Mouse (Mus musculus) megakaryocyte, embryonic 14.5 days (primary cell): ENCODE measurements around the gene Rbms2. TPM values are rescaled to one million over a fixed set of nuclear protein-coding genes. Genes with fewer than 3 reads are reported as not detected.
"Not testable (repeated sequence)": the region's sequence is repeated elsewhere in the genome, so short reads cannot be mapped to it uniquely, and the experiment has no call there.

ENCODE experiments used
- H3K27me3 ChIP-seq: replicated peaks from 2 replicates; pipeline ENCODE3; 2012; ENCODE audit warnings: inconsistent platforms
- H3K36me3 ChIP-seq: replicated peaks from 2 replicates; pipeline ENCODE3; 2012; ENCODE audit warnings: low read length, inconsistent platforms, mixed read lengths
- H3K4me1 ChIP-seq: 2 replicates; pipeline ENCODE4 v1.6.1; 2012; ENCODE audit warnings: inconsistent platforms
- H3K4me3 ChIP-seq: replicated peaks from 2 replicates; pipeline ENCODE3; 2012; ENCODE audit warnings: moderate library complexity, mild to moderate bottlenecking, inconsistent platforms
- H3K9me3 ChIP-seq: 2 replicates; pipeline ENCODE4 v1.6.1; 2012; ENCODE audit warnings: inconsistent platforms
- FLI1 ChIP-seq: IDR thresholded peaks from 2 replicates; pipeline ENCODE4 v1.6.1; 2012; ENCODE audit warnings: low read length, inconsistent platforms, mixed read lengths
- GATA1 ChIP-seq: IDR thresholded peaks from 3 replicates; pipeline ENCODE4 v1.6.1; 2012; ENCODE audit warnings: mixed read lengths, low read length, inconsistent platforms, borderline replicate concordance
- polyA plus RNA-seq: library from polyadenylated mRNA; stranded (reverse); fragments of >175 nt; gene quantifications from 2 replicates; pipeline ENCODE4 v1.2.3, GENCODE M21; 2012; ENCODE audit warnings: low replicate concordance; ENCODE audit not compliant: insufficient read depth

The Rbms2 gene
- polyA plus RNA-seq, 1 experiment = 7.6 TPM

DNA sequence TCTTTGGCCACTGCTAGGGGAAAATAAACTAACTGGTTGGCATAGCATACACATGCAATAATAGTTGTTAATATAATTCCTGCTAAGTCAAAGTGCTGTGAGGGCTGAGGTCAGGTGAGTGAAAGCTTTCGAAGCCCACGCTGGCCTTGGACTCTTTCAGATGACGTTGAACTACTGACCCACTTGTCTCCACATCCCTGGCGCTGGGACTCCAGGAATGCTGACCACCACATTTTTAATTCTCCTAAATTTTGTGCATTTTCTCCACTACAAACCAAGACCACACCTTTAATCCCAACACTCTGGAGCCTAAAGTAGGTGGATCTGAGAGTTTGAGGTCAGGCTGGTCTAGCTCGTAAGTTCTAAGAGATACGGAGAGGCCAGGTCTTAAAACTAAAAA, 13.0 kb upstream of the Rbms2 start:
- TF ChIP-seq FLI1 = no peak
- TF ChIP-seq GATA1 = no peak
- H3K4me3 ChIP-seq = no peak overlapping the region
- H3K9me3 ChIP-seq = no peaks in the 10 kb centered on the region
- H3K36me3 ChIP-seq = no peaks in the 10 kb centered on the region
- H3K4me1 ChIP-seq = peaks cover 28% of the 10 kb centered on the region
- peaks cover 37% of the 10 kb centered on the region for H3K27me3 ChIP-seq

DNA sequence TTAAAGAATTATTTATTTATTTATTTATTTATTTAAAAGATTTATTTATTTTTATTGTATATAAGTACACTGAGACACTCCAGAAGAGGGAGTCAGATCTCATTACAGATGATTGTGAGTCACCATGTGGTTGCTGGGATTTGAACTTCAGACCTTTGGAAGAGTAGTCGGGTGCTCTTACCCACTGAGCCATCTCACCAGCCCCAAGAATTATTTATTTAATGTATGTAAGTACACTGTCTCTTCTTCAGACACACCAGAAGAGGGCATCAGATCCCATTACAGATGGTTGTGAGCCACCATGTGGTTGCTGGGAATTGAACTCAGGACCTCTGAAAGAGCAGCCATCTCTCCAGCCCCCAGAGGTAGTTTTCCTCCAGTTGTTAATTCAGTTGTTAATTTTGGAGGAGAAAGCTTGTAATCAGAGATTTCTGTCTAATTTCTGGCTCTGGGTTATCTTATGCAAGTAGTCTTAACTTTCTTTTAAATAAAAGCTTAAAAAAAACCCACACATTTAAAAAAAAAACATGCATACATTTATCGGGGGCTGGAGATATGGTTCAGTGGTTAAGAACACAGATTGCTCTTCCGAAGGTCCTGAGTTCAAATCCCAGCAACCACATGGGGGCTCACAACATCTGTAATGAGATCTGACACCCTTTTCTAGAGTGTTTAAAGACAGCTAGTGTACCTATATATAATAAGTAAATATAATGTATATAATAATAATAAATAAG, 12.1 kb upstream of the Rbms2 start:
- H3K9me3 ChIP-seq = not testable (repeated sequence)
- peaks cover 37% of the 10 kb centered on the region for H3K27me3 ChIP-seq

DNA sequence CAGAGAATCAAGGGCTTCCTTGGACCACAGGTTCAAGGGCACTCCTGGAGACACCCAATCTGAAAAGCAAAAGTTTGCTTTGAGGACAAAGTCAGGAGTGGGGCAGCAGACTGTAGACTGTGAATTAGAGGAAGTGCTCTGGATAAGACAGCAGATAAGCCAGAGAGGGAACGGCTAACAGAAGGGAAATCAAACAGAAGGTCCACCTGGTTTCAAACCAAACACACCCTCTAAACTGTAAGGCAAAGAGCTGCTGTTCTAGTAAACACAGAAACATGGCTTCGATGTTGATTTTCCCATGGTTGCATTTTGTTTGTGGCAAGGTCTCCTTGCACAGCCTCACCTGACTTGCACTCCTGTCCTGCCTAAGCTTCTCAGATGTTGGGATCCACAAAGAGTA, 11.4 kb upstream of the Rbms2 start:
- no peak overlapping the region for H3K4me3 ChIP-seq
- TF ChIP-seq FLI1 (no peak), GATA1 (no peak)
- H3K36me3 ChIP-seq = no peaks in the 10 kb centered on the region
- no peaks in the 10 kb centered on the region for H3K9me3 ChIP-seq
- H3K27me3 ChIP-seq = peaks cover 32% of the 10 kb centered on the region
- H3K4me1 ChIP-seq = peaks cover 35% of the 10 kb centered on the region

More for the DNA sequence above, 12.1 kb upstream of the Rbms2 start:
- H3K4me3 ChIP-seq, H3K36me3 ChIP-seq: not testable (repeated sequence)
- peaks cover 32% of the 10 kb centered on the region for H3K4me1 ChIP-seq

DNA sequence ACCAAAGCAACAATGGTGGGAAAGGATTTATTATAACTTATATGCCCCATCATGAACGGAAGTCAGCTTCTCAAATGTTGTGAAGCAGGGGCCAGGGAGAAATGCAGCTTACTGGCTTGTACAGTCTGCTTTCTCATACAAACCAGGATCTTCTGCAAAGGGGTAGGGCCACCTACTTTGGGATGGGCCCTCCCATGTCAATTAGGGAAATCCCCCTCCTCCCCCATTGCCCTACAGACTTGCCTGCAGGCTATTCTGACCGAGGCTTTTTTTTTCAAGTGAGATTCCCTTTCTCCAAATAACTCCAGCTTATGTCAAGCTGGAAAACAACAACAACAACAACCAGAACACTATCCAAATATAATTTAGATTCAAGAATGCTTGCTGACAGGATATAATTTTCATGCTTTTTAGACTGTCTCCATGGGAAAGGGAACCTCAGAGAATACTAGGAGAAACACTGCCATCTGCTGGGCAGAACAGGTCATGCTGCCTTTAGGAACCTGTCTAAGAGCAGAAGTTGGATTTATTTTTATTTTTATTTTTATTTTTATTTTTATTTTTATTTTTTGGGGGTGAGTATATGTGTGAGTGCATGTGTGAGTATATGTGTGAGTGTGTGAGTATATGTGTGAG, 8.3 kb upstream of the Rbms2 start:
- H3K4me3 ChIP-seq = no peak overlapping the region
- peaks cover 26% of the 10 kb centered on the region for H3K4me1 ChIP-seq
- TF ChIP-seq GATA1 (no peak), FLI1 (no peak)
- no peaks in the 10 kb centered on the region for H3K9me3 ChIP-seq
- H3K27me3 ChIP-seq = peaks cover 10% of the 10 kb centered on the region
- no peaks in the 10 kb centered on the region for H3K36me3 ChIP-seq

DNA sequence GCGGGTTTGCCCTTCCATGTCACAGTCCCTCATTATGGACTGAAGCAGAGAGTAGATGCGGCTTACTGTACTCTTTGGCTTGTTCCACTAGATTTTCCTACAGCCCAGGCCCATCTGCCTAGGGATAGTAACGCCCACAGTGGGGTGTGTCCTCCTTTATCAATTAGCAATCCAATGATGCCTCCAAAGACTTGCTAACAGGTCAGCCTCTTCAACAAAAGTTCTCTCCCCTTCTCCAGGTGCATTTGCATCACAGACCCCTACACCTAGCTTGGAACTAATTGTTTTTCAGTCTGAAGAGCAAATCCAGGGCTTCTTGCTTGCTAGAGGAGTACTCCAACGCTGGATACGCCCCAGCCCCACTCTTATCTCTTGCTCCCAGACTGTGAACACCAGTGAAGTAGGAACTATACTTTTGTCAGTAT, 7.1 kb upstream of the Rbms2 start:
- H3K9me3 ChIP-seq = no peaks in the 10 kb centered on the region
- H3K4me1 ChIP-seq = peaks cover 35% of the 10 kb centered on the region
- TF ChIP-seq FLI1 (no peak), GATA1 (no peak)
- no peaks in the 10 kb centered on the region for H3K36me3 ChIP-seq
- no peak overlapping the region for H3K4me3 ChIP-seq
- peaks cover 7% of the 10 kb centered on the region for H3K27me3 ChIP-seq

DNA sequence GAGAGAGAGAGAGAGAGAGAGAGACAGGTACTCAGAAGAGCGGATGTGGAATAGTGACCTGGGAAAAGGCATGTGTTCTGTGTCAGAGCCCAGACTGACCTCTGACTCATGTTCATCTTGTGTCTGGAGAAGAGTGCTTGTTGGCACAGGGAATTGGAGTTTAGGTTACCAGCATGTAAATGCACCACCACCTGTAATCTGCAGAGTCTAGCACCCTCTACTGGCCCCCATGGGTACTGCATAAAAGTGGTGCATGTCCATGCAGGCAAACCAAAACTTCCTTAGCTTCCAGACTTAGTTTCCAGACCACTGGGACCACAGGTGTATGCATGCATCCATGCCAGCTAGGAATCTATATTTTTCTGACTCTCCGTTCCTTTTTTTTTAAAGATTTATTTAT, 5.9 kb upstream of the Rbms2 start:
- TF ChIP-seq FLI1 (no peak), GATA1 (no peak)
- Histone ChIP-seq H3K36me3 (no peaks in the 10 kb centered on the region), H3K4me3 (no peak overlapping the region), H3K9me3 (no peaks in the 10 kb centered on the region), H3K27me3 (peaks cover 2% of the 10 kb centered on the region), H3K4me1 (peaks cover 30% of the 10 kb centered on the region)

DNA sequence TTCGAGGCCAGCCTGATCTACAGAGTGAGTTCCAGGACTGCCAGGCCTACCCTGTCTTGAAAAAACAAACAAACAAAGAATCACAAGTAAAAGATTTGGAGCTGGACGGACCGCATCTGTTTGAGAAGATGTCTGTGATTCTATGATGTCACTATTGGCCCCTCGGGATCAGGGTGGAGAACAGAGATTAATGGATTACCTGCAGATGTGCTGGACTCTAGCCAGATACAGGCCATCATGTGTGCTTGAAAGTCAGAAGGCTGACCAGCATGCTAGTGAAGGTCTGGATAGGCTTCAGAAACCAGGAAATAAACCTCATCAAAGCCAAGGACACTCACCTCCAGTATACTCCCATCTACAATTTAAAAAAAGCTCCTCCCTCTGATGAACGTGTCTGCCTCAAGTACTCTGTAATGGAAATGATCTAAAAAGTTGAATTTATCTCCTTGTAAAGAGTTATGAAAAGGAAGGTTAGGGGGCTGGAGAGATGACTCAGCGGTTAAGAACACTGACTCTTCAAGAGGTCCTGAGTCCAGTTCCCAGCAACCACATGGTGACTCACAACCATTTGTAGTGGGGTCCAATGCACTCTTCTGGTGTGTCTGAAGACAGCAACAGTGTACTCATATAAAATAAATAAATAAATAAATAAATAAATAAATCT, 5.3 kb upstream of the Rbms2 start:
- no peak for TF ChIP-seq GATA1
- no peaks in the 10 kb centered on the region for H3K9me3 ChIP-seq
- H3K27me3 ChIP-seq = peaks cover 2% of the 10 kb centered on the region
- H3K4me1 ChIP-seq = peaks cover 30% of the 10 kb centered on the region
- no peaks in the 10 kb centered on the region for H3K36me3 ChIP-seq
- no peak overlapping the region for H3K4me3 ChIP-seq

DNA sequence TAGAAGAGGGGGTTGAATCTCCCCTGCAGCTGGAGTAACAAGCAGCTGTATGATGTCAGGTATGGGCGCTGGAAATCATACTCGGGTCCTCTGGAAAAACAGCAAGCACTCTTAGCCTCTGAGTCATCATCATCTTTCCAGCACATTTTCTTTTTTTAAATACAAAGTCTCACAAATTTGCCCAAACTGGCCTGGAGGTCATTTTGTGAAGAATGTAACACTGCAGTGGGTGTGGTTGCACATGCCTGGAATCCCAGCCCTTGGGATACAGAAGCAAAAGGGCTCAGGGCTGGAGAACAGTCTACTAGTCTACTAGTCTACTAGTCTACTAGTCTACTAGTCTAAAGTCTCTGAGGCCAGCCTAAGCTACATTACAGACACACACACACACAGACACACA, 4.2 kb upstream of the Rbms2 start:
- H3K36me3 ChIP-seq = no peaks in the 10 kb centered on the region

DNA sequence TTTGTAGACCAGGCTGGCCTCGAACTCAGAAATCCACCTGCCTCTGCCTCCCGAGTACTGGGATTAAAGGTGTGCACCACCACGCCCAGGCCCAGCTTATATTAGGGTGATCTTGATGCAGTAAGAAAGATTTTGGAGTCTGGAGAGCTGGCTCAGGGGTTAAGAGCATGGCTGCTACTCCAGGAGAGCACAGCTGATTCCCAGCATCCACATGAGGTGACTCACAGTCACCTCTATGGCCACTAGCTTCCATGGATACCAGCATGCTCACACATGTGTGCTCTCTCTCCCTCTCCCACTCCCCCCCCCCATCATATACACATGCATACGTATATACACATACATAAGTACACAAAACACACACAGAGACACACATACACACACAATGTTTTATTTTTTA, 2.8 kb downstream of the Rbms2 start:
- Histone ChIP-seq H3K4me3 (no peak overlapping the region), H3K4me1 (peaks cover 32% of the 10 kb centered on the region), H3K36me3 (no peaks in the 10 kb centered on the region), H3K27me3 (no peaks in the 10 kb centered on the region), H3K9me3 (no peaks in the 10 kb centered on the region)
- no peak for TF ChIP-seq GATA1
- no peak for TF ChIP-seq FLI1

More for the DNA sequence above, 4.2 kb upstream of the Rbms2 start:
- Histone ChIP-seq H3K4me3 (no peak overlapping the region), H3K9me3 (no peaks in the 10 kb centered on the region), H3K4me1 (peaks cover 39% of the 10 kb centered on the region), H3K27me3 (no peaks in the 10 kb centered on the region)
- no peak for TF ChIP-seq FLI1
- TF ChIP-seq GATA1 = no peak
